Mouse (Mus musculus): ENCODE data around the gene Tnfsf15.

GRCm38 (mm10) chr4:63743660-63744059 is 1.3 kb downstream of the Tnfsf15 start:
- TF ChIP-seq MYOG (IDR thresholded peaks at IDR 0.05; ENCODE audit: control insufficient read depth in 1 of 3, insufficient read depth in 1 of 3, insufficient read length in 2 of 3, low read depth in 2 of 3), result no peak
- TF ChIP-seq POLR2A (IDR thresholded peaks at IDR 0.05; ENCODE audit: insufficient read length, low read depth), result no peak
- TF ChIP-seq CEBPB (IDR thresholded peaks at IDR 0.05; ENCODE audit: insufficient read depth, poor library complexity, severe bottlenecking), result no peak
- no peak for TF ChIP-seq TCF12 (IDR thresholded peaks at IDR 0.05; ENCODE audit: insufficient read depth, poor library complexity, severe bottlenecking)
- TF ChIP-seq USF1 (IDR thresholded peaks at IDR 0.05; ENCODE audit: low read depth), result no peak
- TF ChIP-seq E2F4 (IDR thresholded peaks at IDR 0.05; ENCODE audit: insufficient read depth), result no peak
- no peak for TF ChIP-seq MAX (IDR thresholded peaks at IDR 0.05; ENCODE audit: low read depth)
- no peak for TF ChIP-seq MYOD1 (IDR thresholded peaks at IDR 0.05; ENCODE audit: control insufficient read depth in 1 of 3, insufficient read length in 2 of 3, low read depth in 2 of 3)
- TF ChIP-seq POLR2AphosphoS2 (IDR thresholded peaks at IDR 0.05; ENCODE audit: insufficient read length, low read depth), result no peak
- no peak for TF ChIP-seq REST (IDR thresholded peaks at IDR 0.05; ENCODE audit: insufficient read depth, insufficient read length)
- TF ChIP-seq SRF (IDR thresholded peaks at IDR 0.05; ENCODE audit: control insufficient read depth, insufficient read length, low read depth), result no peak

Measured in myocyte (in vitro differentiated cells).